Mouse (Mus musculus) embryonic facial prominence, embryonic 15.5 days (tissue): ENCODE data around the gene B3galt1. TPM values are rescaled to one million over a fixed set of nuclear protein-coding genes. Genes with fewer than 3 reads are reported as not detected.
A peak's percentile ranks its signal among the peaks of the same experiment; 100 is the strongest.

ENCODE experiments used
- ATAC-seq: fragments of 200-750 bp; cut with Nextera tagmentation; 2 replicates; pipeline ENCODE4 v1.8.0; 2017; ENCODE audit warnings: low read depth, moderate TSS enrichment; ENCODE audit not compliant: insufficient number of reproducible peaks, low FRiP score, low TSS enrichment
- H3K27ac ChIP-seq: fragments of 300-500 bp; sonication (generic); replicated peaks from 2 replicates; pipeline ENCODE4 v1.5.1; 2015; ENCODE audit warnings: mild to moderate bottlenecking, inconsistent platforms
- H3K27me3 ChIP-seq: fragments of 300-500 bp; sonication (generic); 2 replicates; pipeline ENCODE4 v1.6.1; 2015; ENCODE audit warnings: inconsistent platforms
- H3K36me3 ChIP-seq: fragments of 300-500 bp; sonication (generic); 2 replicates; pipeline ENCODE4 v1.6.1; 2015; ENCODE audit warnings: mild to moderate bottlenecking, inconsistent platforms
- H3K4me1 ChIP-seq: fragments of 300-500 bp; sonication (generic); 2 replicates; pipeline ENCODE4 v1.6.1; 2015; ENCODE audit warnings: inconsistent platforms
- H3K4me2 ChIP-seq: fragments of 300-500 bp; sonication (generic); replicated peaks from 2 replicates; pipeline ENCODE4 v1.6.1; 2015; ENCODE audit warnings: mild to moderate bottlenecking, inconsistent platforms
- H3K4me3 ChIP-seq: fragments of 300-500 bp; sonication (generic); replicated peaks from 2 replicates; pipeline ENCODE4 v1.5.1; 2015; ENCODE audit warnings: mild to moderate bottlenecking, inconsistent platforms
- H3K9ac ChIP-seq: fragments of 300-500 bp; sonication (generic); 2 replicates; pipeline ENCODE4 v1.6.1; 2015; ENCODE audit warnings: inconsistent platforms
- H3K9me3 ChIP-seq: fragments of 300-500 bp; sonication (generic); replicated peaks from 2 replicates; pipeline ENCODE4 v1.6.1; 2016; ENCODE audit warnings: inconsistent platforms
- WGBS: fragments of 180-500 bp; shearing (Covaris S2); methylation state at CpG from one replicate; pipeline ENCODE4 v1.1.7; 2015; 5-methylcytosine and 5-hydroxymethylcytosine counted together
- polyA plus RNA-seq: library from polyadenylated mRNA; unstranded; fragments of >200 nt; fragmentation: Nextera tagmentation; extraction: Ambion mirVana; gene quantifications from 2 replicates; pipeline ENCODE4 v1.2.1, GENCODE M21; 2015

Gene B3galt1
- 4.5 and 4.8 TPM in 2 replicates for polyA plus RNA-seq

DNA sequence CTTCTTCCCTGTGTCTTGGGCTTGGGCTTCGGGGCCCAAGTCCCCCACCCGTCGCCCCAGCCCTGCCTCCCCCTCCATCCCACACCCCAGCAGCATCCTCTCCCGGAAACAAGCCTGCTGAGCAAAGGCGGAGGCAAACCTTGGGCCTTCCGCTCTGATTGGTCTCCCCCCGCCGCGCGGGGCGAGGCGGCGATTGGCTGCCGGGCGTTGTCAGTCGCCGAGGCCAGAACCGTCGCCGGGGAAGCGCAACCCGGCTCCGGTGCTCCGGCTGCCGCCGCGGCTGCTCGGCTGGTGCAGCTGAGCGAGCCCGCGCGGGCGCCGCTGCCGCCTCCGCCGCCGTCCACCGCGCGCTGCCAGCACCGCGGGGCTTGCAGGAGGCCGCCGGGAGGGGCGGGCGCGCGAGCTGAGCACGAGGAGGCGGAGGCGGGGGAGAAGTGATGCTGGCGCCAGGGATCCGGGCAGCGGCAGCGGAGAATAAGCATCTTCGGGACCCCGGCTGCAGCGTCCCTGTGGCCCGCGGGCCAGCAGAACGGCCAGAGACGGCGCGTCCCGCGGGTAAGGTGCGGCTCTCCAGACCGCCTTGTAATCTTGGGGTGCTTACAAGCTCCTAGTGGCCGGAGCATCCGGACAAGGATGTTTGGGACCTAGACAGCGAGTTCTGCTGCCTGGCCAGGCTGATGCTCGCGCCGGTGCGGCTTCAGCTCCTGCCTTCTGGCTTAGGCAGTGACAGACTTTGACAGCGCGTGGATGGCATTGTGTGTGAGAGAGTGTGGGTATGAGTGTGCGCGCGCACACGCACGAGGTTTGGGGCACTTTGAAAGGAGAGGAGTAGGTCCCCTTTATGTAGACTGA lies at the start of gene B3galt1:
TSS of gene B3galt1 (plus strand) at position 392 of the 852 bp plus-strand sequence.
- Histone ChIP-seq H3K9me3 (no peaks in the 10 kb centered on the region), H3K4me2 (peak within 1 kb of the TSS; percentile 91), H3K36me3 (no peaks in the 10 kb centered on the region), H3K4me3 (peak within 1 kb of the TSS; percentile 69), H3K4me1 (peaks cover 15% of the 10 kb centered on the region), H3K27ac (peak within 1 kb of the TSS; percentile 80), H3K9ac (peak within 1 kb of the TSS; percentile 42), H3K27me3 (no peaks in the 10 kb centered on the region)
- peak; percentile 95 for ATAC-seq
- under 1% methylated on average over 81 of the region's 83 CpGs for WGBS

DNA sequence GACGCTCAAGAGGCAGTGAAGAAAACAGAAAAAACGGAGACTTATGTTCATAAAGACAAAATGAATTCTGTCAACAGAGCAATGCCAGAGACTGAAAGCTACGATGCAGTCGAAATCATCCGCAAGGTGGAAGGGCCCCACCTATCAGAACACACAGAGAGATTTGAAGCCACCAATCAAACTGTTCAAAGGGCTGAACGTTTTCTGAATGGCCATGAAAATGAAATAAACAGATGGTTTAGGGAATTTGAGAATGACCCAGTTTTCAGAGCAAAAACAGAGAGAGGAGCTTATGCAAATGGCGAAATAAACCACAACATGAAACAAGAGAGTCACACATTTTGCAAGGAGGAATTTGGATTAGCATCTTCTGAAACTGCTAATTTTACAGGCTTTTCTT lies 49.3 kb upstream of the B3galt1 start:
- H3K4me2 ChIP-seq = no peak overlapping the region
- H3K9ac ChIP-seq = no peak overlapping the region
- H3K4me3 ChIP-seq = no peak overlapping the region
- no peak for ATAC-seq
- H3K27me3 ChIP-seq = no peaks in the 10 kb centered on the region
- WGBS = 80% methylated on average over 7 of the region's 7 CpGs
- H3K4me1 ChIP-seq = no peaks in the 10 kb centered on the region
- H3K27ac ChIP-seq = no peak overlapping the region
- H3K9me3 ChIP-seq = no peaks in the 10 kb centered on the region
- H3K36me3 ChIP-seq = no peaks in the 10 kb centered on the region

DNA sequence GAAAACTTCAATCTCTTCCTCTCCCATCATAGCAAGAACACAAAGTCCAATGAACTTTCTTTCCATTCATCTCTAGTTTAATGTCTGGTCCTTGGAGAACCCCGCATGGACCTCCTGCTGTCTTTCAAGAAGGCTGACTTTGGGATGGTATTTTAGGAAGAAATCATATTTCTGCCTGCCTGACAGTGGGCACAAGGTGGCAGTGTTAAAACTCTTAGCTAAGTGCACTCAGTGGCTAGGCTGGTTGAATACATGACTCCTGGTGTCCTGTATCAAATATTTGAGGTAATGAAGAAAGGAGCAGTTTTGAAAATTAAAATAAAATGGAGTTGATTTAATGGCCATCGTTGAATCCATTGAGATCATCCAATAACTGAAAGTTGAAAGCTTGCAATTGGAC lies 30.3 kb upstream of the B3galt1 start:
- ATAC-seq = no peak
- H3K9me3 ChIP-seq = no peaks in the 10 kb centered on the region
- H3K4me1 ChIP-seq = no peaks in the 10 kb centered on the region
- no peak overlapping the region for H3K4me3 ChIP-seq
- H3K27ac ChIP-seq = no peak overlapping the region
- no peak overlapping the region for H3K4me2 ChIP-seq
- 89% methylated on average over 2 of the region's 2 CpGs for WGBS
- H3K9ac ChIP-seq = no peak overlapping the region
- H3K27me3 ChIP-seq = no peaks in the 10 kb centered on the region
- H3K36me3 ChIP-seq = no peaks in the 10 kb centered on the region

DNA sequence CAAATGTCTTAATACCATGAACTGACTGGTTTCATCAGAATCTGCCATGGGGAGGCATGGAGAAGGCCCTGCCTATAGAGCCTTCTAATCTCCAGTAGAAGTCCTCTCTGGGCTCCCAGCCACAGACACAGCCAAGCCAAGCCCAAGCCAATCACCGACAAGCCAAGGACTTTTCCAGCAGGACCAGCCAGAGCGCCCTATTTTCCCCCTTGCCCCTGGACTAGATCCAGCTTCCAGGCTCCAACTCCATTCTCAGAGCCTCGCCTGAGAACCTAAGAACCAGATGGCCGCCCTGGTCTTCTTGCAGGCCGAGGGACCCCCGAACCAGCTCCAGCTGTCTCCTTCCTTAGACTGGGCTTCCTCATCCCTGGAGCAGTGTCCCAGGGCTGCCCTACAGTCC lies 26.2 kb upstream of the B3galt1 start:
- H3K4me3 ChIP-seq = no peak overlapping the region
- no peak for ATAC-seq
- H3K4me2 ChIP-seq = no peak overlapping the region
- 86% methylated on average over 6 of the region's 6 CpGs for WGBS
- no peaks in the 10 kb centered on the region for H3K27me3 ChIP-seq
- no peaks in the 10 kb centered on the region for H3K36me3 ChIP-seq
- H3K9me3 ChIP-seq = no peaks in the 10 kb centered on the region
- no peaks in the 10 kb centered on the region for H3K4me1 ChIP-seq
- H3K9ac ChIP-seq = no peak overlapping the region
- H3K27ac ChIP-seq = no peak overlapping the region

DNA sequence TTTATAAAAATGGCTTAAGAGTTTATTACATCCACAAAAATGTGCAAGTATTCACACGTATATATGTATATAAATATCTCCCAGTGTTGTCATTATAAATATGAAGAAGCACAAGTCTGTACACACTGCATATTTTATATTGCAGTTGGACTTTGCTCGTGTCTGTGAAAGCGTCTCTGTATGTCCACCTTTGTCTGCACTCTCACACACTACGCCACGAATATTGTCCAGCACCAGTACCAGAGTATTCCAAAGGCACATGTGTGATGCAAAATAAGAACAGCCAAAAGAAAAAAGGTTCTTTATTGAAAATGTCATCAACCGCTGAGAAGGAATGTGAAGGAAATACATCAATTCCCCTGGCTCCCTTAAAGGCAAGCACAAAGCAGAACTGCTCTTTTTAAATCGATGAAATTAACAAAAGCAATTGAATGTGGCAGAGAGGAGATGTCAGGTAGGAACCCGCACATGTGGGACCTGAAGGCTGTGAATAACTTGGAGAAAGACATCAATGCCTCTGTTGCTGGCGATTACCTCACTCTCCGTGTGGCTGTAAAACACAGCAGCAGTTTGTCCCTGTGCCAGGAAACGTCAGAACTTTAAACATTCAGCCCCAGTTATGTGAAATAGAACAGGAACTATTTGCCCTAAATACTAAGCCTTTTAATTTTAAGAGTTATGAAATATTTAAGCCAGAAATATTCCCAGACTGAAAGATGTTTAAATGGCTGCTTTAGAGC lies 23.5 kb upstream of the B3galt1 start:
- no peak overlapping the region for H3K4me3 ChIP-seq
- no peak overlapping the region for H3K9ac ChIP-seq
- no peaks in the 10 kb centered on the region for H3K4me1 ChIP-seq
- ATAC-seq = no peak
- no peak overlapping the region for H3K4me2 ChIP-seq
- no peaks in the 10 kb centered on the region for H3K9me3 ChIP-seq
- no peak overlapping the region for H3K27ac ChIP-seq
- no peaks in the 10 kb centered on the region for H3K27me3 ChIP-seq
- 50% methylated on average over 11 of the region's 11 CpGs for WGBS
- no peaks in the 10 kb centered on the region for H3K36me3 ChIP-seq

DNA sequence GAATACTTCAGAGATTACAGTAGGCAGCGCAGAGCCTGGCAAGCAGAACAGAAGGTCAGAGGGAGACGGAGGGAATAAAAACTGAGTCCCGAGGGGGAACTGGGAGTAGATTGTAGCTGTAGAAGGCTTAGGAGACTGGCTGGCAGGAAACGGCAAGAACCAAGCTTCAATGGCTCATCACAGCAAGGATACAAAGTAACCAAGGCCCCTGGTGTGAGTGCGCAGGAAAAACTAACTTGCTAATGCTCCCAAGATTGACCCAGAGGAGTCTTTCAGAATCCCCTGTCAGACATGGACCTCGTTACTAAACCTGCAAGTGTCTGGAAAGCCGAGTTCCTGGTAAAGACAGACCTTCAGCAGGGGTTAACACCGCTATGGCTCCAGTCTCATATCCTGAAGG lies 21.2 kb upstream of the B3galt1 start:
- no peaks in the 10 kb centered on the region for H3K36me3 ChIP-seq
- H3K27me3 ChIP-seq = no peaks in the 10 kb centered on the region
- ATAC-seq = no peak
- H3K9me3 ChIP-seq = no peaks in the 10 kb centered on the region
- no peak overlapping the region for H3K4me2 ChIP-seq
- H3K4me3 ChIP-seq = no peak overlapping the region
- H3K27ac ChIP-seq = no peak overlapping the region
- no peaks in the 10 kb centered on the region for H3K4me1 ChIP-seq
- 62% methylated on average over 8 of the region's 8 CpGs for WGBS
- H3K9ac ChIP-seq = no peak overlapping the region

DNA sequence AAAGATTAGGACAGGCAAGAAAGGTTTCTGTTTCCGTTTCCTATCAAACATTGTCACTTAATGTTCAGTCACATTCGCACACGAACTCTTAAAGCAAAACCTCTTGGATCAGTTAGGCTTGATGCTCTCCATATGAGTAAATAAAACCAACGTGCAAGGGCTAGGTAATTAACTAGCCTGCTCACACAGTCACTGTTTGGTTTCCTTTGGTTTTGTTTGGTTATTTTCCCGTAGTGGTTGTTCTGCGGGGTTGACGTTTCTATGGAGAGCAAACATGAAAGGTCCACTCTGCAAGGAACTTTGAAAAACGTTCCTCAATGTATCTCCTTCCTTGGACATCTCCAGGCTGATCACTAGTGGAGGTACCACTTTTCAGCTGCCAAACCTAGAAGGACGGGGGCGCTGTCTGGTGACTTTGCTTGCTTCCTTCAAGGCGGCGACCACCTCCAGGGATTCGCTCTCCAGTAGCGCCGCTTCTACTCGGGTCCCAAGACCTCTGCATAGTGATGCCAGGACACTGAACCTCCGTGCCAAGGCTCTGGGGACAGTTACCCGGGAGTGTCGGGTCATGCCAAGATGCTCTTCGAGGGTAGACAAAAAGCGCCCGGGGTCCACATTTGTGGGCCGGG lies 706 bp upstream of the B3galt1 start:
- peak; percentile 73 for ATAC-seq
- Histone ChIP-seq H3K4me2 (peak overlapping the region; percentile 91), H3K36me3 (no peaks in the 10 kb centered on the region), H3K4me1 (peaks cover 15% of the 10 kb centered on the region), H3K9me3 (no peaks in the 10 kb centered on the region), H3K4me3 (peak overlapping the region; percentile 69), H3K27me3 (no peaks in the 10 kb centered on the region), H3K9ac (peak overlapping the region; percentile 42; the same call in 1 of the 2 replicates), H3K27ac (peak overlapping the region; percentile 80; the same call in 1 of the 2 replicates)
- 2% methylated on average over 23 of the region's 23 CpGs for WGBS

DNA sequence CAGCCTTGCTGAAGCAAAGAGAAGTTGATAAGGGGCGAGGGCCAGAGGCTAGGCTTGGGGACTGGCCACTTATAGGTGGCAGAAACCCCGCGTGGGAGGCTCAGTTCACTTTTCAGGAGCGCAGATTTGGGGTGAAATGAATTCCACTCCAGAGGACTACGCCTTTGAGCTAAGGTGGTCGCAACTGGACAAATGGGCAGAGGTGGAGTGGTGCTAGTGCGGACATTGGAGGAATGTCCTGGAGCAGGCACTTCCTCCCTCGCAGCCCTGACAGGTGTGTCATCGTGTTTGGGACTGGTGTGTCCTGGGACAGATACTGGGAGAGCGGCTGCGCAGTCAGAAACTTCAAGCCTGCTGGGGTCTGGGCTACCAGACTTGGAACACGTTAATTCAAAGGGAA lies 895 bp downstream of the B3galt1 start:
- no peaks in the 10 kb centered on the region for H3K9me3 ChIP-seq
- H3K4me2 ChIP-seq = peak overlapping the region; percentile 91
- peaks cover 15% of the 10 kb centered on the region for H3K4me1 ChIP-seq
- H3K9ac ChIP-seq = no peak overlapping the region
- H3K4me3 ChIP-seq = peak overlapping the region; percentile 69
- no peaks in the 10 kb centered on the region for H3K36me3 ChIP-seq
- ATAC-seq = no peak
- no peak overlapping the region for H3K27ac ChIP-seq
- no peaks in the 10 kb centered on the region for H3K27me3 ChIP-seq
- 2% methylated on average over 12 of the region's 12 CpGs for WGBS

DNA sequence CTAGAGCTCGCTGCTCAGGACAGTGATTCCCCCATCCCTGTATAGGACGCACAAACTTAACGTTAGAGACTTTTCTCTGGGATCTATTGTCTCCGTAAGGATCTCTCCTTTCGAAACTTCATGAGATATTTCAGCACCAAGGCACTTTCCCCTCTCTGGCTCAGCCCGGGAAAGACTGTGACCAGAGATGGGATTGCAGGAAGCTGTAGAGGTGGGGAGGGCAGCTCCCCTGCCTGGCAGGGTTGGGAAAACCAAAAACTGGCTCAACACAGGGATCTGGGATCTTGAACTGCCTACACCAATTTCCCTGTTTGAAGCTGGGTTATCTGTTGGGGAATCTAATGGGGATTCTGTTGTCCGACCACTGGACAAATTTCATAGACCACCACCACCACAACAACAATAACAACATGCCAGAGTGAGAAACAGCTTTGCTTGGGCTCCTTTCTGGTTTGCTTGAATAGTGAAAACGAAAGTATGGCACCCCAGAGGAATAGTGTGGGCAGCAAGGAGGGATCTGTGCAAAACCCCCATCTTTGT lies 1.5 kb downstream of the B3galt1 start:
- 12% methylated on average over 8 of the region's 8 CpGs for WGBS
- no peak overlapping the region for H3K27ac ChIP-seq
- H3K4me1 ChIP-seq = peaks cover 15% of the 10 kb centered on the region
- no peaks in the 10 kb centered on the region for H3K27me3 ChIP-seq
- no peak for ATAC-seq
- no peaks in the 10 kb centered on the region for H3K9me3 ChIP-seq
- H3K36me3 ChIP-seq = no peaks in the 10 kb centered on the region
- no peak overlapping the region for H3K9ac ChIP-seq
- peak overlapping the region; percentile 91 for H3K4me2 ChIP-seq
- H3K4me3 ChIP-seq = peak overlapping the region; percentile 69

DNA sequence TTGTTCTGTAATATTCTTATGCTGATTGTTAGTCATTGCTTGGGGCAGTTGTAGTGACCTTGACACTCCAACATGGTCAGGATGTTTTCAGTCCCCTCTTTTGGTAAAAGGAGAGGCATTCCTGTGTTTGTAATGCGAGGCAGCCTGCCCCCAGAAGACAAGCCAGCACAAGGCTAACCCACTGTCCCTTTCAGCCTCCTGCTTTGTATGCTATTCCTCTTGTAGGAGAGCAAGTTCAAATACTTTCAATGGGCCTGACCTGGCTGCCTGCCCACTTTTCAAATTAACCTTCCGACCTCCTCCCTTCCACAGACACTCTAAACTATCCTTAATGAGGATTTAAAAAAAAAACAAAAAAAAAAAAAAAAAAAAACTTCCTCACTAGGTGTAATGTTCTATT lies 11.0 kb downstream of the B3galt1 start:
- Histone ChIP-seq H3K27me3 (no peaks in the 10 kb centered on the region), H3K27ac (no peak overlapping the region), H3K36me3 (no peaks in the 10 kb centered on the region), H3K4me1 (no peaks in the 10 kb centered on the region), H3K9me3 (no peaks in the 10 kb centered on the region), H3K4me2 (no peak overlapping the region), H3K9ac (no peak overlapping the region), H3K4me3 (no peak overlapping the region)
- no peak for ATAC-seq
- WGBS = 51% methylated on average over 2 of the region's 2 CpGs

DNA sequence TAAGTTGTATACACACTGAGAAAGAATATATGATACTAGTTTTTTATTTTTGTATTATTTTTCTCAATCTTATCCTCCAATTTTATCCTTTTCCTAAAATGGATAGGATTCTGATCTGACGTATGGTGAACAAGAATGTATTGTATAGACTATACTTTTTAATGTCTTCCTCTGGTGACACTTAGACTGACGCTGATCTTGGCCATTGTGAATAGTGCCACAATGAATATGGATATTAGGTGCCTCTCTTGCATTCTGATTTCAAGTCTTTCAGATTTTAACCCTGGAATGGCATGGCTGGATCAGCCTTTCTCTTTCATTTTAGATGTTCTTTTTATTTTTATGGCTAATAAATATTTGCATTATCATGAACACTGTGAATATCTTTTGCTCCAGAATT lies 17.4 kb downstream of the B3galt1 start:
- Histone ChIP-seq H3K9ac (no peak overlapping the region), H3K4me3 (no peak overlapping the region), H3K4me2 (no peak overlapping the region), H3K9me3 (no peaks in the 10 kb centered on the region), H3K27ac (no peak overlapping the region), H3K36me3 (no peaks in the 10 kb centered on the region), H3K4me1 (no peaks in the 10 kb centered on the region), H3K27me3 (no peaks in the 10 kb centered on the region)
- WGBS = 73% methylated on average over 2 of the region's 2 CpGs
- no peak for ATAC-seq
